Mouse (Mus musculus): ENCODE measurements around the gene Fancc. TPM values are rescaled to one million over a fixed set of nuclear protein-coding genes. Genes with fewer than 3 reads are reported as not detected.

The Fancc gene
- polyA plus RNA-seq, 1 experiment from 2014 or later = 15.8 TPM

DNA sequence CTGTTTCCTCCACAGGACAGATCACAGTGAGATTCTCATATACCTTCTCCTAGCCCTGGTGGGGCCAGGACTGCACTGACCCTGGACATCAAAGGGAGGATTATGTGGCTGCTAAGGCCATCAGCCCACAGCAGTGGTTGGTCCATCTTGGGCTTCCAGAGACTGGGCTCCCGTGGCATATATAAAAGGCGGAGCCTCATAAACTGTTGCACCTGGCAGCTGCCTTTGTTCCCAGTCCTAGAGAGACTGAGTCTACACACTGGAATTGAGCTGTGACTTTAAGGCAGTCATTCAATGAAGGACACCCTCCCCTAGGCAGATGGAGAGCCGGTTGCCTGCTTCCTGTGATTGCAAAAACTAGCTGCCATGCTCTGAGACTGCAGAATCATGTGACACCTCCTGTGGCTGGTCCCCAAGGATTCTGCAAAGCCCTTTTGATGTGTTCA is 195.3 kb downstream of the Fancc start:
- Histone ChIP-seq H3K4me1 (peaks cover 12% of the 10 kb centered on the region), H3K27me3 (ENCODE audit: insufficient read depth, poor library complexity, severe bottlenecking) (no peaks in the 10 kb centered on the region), H3K9me3 (no peaks in the 10 kb centered on the region), H3K36me3 (peaks cover 87% of the 10 kb centered on the region), H3K4me3 (no peak overlapping the region), H3K27ac (no peak overlapping the region)
- 68% methylated on average over 3 of the region's 3 CpGs for WGBS
- no peak for DNase-seq (ENCODE audit: low spot score)

DNA sequence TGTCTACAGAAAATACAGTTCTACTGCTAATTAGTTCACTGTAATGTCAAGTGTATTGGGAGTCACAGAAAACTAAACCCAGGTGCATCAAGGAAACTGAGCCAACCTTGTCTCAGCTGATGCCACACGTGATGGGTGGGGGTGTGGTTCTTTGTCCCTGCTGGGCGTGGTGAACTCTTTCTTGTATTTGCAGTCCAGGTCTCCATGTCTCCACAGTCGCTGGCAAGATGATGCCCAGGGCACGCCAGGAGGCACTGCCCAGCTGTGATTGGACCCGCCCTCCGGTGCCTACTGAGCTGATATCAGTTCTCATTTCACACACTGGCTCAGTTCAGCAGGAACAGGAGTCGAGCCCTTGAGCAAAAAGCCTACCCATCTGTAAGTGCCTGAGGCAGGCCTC is 196.1 kb downstream of the Fancc start:
- H3K4me1 ChIP-seq = peaks cover 12% of the 10 kb centered on the region
- DNase-seq (ENCODE audit: low spot score) = no peak
- H3K27ac ChIP-seq = no peak overlapping the region
- H3K4me3 ChIP-seq = no peak overlapping the region
- WGBS = 81% methylated on average over 7 of the region's 7 CpGs
- peaks cover 95% of the 10 kb centered on the region for H3K36me3 ChIP-seq
- no peaks in the 10 kb centered on the region for H3K27me3 ChIP-seq (ENCODE audit: insufficient read depth, poor library complexity, severe bottlenecking)
- H3K9me3 ChIP-seq = no peaks in the 10 kb centered on the region

DNA sequence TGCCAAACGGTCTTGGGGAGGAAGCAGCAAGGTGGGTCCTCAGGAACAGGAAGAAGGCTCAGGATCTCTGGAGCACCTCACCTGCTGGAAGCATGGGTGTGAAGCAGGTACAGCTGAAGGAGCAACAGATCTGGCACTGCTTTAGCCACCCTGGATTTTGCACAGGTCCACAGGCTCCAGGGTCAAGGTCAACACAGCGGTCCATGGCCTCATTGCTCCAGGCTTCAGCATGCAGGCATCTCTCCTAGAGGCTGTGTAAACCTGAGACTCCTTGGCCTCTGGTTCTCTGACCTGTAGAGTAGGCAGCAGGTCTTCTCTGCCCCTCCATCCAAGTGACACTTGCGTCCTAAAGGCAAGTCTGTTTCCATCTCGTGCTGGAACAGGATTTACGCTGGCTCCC is 198.1 kb downstream of the Fancc start:
- Histone ChIP-seq H3K4me1 (peaks cover 17% of the 10 kb centered on the region), H3K9me3 (no peaks in the 10 kb centered on the region), H3K4me3 (no peak overlapping the region), H3K27ac (no peak overlapping the region), H3K36me3 (peaks cover 85% of the 10 kb centered on the region), H3K27me3 (ENCODE audit: insufficient read depth, poor library complexity, severe bottlenecking) (no peaks in the 10 kb centered on the region)
- WGBS = 89% methylated on average over 5 of the region's 5 CpGs
- no peak for DNase-seq (ENCODE audit: low spot score)

DNA sequence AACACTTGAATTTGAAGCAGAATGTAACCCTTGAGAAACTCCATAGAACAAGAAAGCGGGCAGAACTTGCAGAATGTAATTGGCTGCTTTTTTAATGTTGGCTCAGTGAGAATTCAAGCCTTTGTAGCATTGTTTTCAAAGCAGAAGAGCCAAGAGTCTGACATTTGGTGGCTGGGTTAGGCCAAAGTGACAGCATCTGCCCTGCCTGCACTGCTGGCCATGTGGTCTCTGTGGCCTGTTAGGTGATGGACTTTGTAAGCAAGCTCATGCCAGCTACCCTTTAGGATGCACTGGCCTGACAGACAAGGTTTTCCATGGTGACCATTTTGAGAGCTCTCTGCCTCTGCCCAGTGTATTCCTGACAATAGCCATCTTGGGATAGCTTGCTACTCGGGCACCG is 199.1 kb downstream of the Fancc start:
- peaks cover 75% of the 10 kb centered on the region for H3K36me3 ChIP-seq
- DNase-seq (ENCODE audit: low spot score) = no peak
- 96% methylated on average over 3 of the region's 3 CpGs for WGBS
- no peaks in the 10 kb centered on the region for H3K27me3 ChIP-seq (ENCODE audit: insufficient read depth, poor library complexity, severe bottlenecking)
- H3K4me3 ChIP-seq = no peak overlapping the region
- peaks cover 16% of the 10 kb centered on the region for H3K4me1 ChIP-seq
- no peaks in the 10 kb centered on the region for H3K9me3 ChIP-seq
- H3K27ac ChIP-seq = no peak overlapping the region

DNA sequence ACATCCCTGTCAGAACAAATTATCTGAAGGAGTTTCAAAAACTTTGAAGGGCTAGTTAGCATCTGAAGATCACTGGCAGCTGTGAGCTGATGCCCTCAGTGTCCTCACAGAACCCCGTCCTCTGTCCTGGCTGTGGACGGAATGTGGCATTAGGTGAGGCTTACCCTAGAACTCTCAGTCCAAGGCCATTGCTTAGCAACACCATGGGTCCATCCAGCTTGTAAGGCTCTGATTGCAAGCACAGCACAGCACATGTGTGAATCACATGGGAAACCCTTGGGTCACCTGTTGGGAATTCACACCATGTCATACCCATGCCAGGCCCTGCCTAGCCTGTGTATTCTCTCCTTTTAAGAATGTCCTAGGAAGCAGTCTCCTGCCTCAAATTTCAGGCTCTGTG is 200.1 kb downstream of the Fancc start:
- Histone ChIP-seq H3K4me3 (no peak overlapping the region), H3K27ac (no peak overlapping the region), H3K4me1 (peaks cover 18% of the 10 kb centered on the region), H3K27me3 (ENCODE audit: insufficient read depth, poor library complexity, severe bottlenecking) (no peaks in the 10 kb centered on the region), H3K36me3 (peaks cover 66% of the 10 kb centered on the region), H3K9me3 (no peaks in the 10 kb centered on the region)
- DNase-seq (ENCODE audit: low spot score) = no peak
- 90% methylated on average over 2 of the region's 2 CpGs for WGBS

DNA sequence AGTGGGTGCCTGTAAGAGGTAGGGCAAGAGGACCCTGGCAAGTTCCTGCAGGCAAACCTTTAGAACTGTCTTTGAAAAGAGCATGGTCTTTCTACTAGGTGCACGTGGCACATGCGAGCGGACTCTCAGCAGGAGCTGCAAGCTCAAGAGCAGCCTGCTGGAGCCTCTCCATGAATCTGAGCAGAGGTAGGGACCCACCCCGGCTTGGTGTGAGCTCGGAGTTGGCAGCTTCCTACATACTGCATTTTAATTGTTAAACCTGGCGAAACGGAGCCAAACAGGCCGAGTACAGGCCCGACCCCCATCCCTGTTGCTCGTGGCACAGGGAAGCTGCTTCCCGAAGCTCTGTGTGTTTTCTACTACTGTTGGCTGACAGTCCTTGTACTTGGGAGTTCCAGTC is 200.8 kb downstream of the Fancc start:
- Histone ChIP-seq H3K4me1 (peaks cover 19% of the 10 kb centered on the region), H3K9me3 (no peaks in the 10 kb centered on the region), H3K36me3 (peaks cover 59% of the 10 kb centered on the region), H3K27ac (no peak overlapping the region), H3K27me3 (ENCODE audit: insufficient read depth, poor library complexity, severe bottlenecking) (no peaks in the 10 kb centered on the region), H3K4me3 (no peak overlapping the region)
- no peak for DNase-seq (ENCODE audit: low spot score)
- 91% methylated on average over 11 of the region's 11 CpGs for WGBS

DNA sequence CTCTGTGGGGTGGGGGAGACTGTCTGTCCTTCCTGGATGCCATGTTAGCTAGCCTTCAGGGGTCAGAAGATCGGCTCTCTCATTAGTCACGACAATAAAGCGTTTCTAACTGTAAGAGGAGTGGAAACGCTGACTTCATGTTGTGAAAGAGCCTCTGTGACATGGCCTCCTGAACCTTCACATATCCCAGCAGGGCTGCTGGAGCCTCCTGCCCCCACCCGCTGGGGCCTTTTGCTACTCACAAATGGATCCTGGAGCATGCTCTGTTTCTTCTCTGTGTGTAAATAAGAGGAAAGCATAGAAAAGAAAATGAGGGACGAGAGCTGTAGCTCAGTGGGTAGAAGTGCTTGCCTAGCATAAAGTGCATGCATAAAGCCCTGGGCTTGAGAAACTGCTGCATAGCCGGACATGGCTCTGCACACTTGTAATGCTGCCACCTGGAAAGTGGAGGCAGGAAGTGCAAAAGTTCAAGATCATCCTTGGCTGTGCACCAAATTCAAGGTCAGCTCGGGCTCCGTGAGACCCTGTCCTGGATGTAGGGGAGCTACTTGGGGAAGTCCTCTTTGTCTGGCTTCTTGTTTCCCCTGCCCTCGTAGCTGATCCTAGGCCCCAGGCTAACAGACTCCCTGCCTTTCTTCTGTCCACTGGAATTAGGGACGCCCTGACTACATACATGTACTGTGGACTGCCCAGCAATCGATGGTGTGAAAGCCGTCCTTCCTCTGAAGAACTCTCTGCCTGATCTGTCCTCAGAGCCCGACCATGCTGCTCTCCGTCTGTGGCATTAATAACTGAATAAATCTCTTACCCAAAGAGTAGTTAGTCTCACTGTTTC is 202.5 kb downstream of the Fancc start:
- no peak overlapping the region for H3K4me3 ChIP-seq
- peaks cover 19% of the 10 kb centered on the region for H3K4me1 ChIP-seq
- H3K9me3 ChIP-seq = no peaks in the 10 kb centered on the region
- no peaks in the 10 kb centered on the region for H3K27me3 ChIP-seq (ENCODE audit: insufficient read depth, poor library complexity, severe bottlenecking)
- no peak for DNase-seq (ENCODE audit: low spot score)
- peak overlapping the region; percentile 64 for H3K27ac ChIP-seq
- peaks cover 59% of the 10 kb centered on the region for H3K36me3 ChIP-seq
- 42% methylated on average over 15 of the region's 15 CpGs for WGBS

DNA sequence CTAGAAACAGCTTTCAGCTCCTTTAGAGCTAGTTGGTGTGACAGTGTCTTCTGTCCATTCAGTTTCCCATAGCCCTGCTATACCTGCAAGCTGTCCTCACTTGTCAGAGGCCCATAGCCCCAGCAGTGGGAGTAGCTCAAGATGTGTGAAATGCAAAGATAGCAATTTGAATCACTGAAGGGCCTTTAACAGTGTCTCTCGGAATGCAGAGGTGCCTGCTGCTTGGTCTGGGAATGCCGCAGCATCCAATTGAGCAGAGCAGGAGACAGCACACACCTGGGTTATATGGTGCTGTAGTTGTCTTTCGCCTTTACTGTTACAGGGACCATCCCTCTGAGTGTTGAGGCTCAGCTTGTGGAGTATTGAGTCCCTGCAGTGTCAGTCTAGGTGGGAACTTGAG is 203.4 kb downstream of the Fancc start:
- DNase-seq (ENCODE audit: low spot score) = no peak
- Histone ChIP-seq H3K4me3 (no peak overlapping the region), H3K27me3 (ENCODE audit: insufficient read depth, poor library complexity, severe bottlenecking) (no peaks in the 10 kb centered on the region), H3K27ac (peak overlapping the region; percentile 64; the same call in 1 of the 2 replicates), H3K36me3 (peaks cover 58% of the 10 kb centered on the region), H3K4me1 (peaks cover 19% of the 10 kb centered on the region), H3K9me3 (no peaks in the 10 kb centered on the region)
- WGBS = 39% methylated on average over 3 of the region's 3 CpGs

DNA sequence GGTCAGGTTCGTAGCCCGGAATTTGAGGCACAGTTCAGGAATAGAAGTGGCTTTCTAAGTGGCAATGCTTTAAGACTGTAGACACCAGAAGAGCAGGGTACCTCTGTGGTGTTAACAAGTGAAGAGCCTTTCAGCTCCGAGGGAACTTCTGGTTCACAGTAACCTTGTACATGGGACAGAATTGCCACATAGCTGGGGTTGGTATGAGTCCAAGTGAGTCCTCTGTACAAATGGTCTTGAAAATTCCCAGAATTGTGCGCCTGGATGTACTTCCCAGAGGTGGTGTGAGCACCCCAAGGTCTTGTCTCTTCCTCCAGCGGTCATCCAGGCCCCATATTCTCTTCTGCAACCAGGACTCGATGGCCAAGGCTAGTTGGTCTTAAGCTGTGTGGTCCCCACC is 206.1 kb downstream of the Fancc start:
- WGBS = 85% methylated on average over 6 of the region's 6 CpGs
- Histone ChIP-seq H3K4me3 (no peak overlapping the region), H3K27me3 (ENCODE audit: insufficient read depth, poor library complexity, severe bottlenecking) (no peaks in the 10 kb centered on the region), H3K36me3 (peaks cover 59% of the 10 kb centered on the region), H3K9me3 (no peaks in the 10 kb centered on the region), H3K4me1 (peaks cover 19% of the 10 kb centered on the region), H3K27ac (no peak overlapping the region)
- DNase-seq (ENCODE audit: low spot score) = no peak

DNA sequence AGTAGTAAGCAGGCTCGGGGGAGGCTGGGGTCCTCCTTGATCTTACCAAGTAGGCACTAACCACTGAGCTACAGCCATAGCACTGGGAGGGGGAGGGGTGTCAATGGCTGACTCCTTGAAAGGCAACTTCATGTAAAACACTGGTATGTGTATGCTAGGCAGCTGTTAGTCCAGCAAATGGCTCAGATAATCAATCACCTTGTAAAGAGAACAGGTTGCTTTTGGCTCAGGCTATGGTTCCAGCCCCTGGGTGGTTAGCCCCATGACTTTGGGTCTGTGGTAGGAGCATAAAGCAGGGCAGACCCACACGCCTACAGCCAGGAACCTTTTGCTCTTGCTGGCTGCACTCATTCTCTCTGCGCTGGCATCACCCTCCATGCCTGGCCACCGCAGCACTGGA is 207.0 kb downstream of the Fancc start:
- WGBS = 89% methylated on average over 4 of the region's 4 CpGs
- Histone ChIP-seq H3K27me3 (ENCODE audit: insufficient read depth, poor library complexity, severe bottlenecking) (no peaks in the 10 kb centered on the region), H3K9me3 (no peaks in the 10 kb centered on the region), H3K4me1 (peaks cover 19% of the 10 kb centered on the region), H3K36me3 (peaks cover 59% of the 10 kb centered on the region), H3K4me3 (no peak overlapping the region), H3K27ac (no peak overlapping the region)
- no peak for DNase-seq (ENCODE audit: low spot score)

DNA sequence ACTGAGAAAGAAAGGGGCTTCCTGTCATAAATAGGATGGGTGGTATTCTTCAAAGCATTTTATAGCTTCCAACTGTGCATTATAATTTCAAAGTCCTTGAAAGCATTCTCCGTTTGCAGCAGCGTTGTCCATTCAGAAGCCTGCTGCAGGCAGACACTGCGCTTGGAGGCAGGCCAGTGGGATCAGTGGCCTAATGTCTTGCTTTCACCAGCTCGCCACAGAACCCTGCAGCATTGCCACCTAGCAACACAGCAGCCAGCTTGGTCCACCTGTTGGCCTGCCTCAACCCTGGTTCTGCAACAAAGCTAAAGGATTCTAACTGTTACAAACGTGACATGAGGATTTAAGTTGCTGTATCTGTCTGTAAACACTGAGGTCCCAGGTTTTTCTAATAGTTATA is 207.4 kb downstream of the Fancc start:
- 88% methylated on average over 5 of the region's 5 CpGs for WGBS
- Histone ChIP-seq H3K36me3 (peaks cover 63% of the 10 kb centered on the region), H3K27ac (no peak overlapping the region), H3K4me1 (peaks cover 16% of the 10 kb centered on the region), H3K27me3 (ENCODE audit: insufficient read depth, poor library complexity, severe bottlenecking) (no peaks in the 10 kb centered on the region), H3K9me3 (no peaks in the 10 kb centered on the region), H3K4me3 (no peak overlapping the region)
- DNase-seq (ENCODE audit: low spot score) = no peak

DNA sequence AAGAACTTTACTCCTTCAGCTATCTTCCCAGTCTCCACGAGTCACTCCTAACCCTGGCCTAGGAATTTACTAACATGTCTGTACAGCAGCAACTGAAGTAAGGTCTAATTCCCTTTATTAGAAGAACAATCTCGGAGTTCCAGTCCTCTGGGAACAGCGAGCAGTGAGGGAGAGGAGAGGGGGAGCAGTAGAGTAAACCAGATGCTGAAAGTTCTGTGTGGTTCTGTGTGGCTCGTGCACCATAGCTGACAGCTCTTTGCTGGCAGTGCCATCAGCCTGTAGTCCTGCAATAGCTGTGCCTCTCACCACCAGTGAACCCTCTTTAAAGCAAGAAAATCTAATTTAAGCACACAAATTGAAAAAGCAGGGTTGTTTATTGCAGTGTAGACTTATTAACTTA is 207.9 kb downstream of the Fancc start:
- Histone ChIP-seq H3K9me3 (no peaks in the 10 kb centered on the region), H3K27me3 (ENCODE audit: insufficient read depth, poor library complexity, severe bottlenecking) (no peaks in the 10 kb centered on the region), H3K27ac (no peak overlapping the region), H3K36me3 (peaks cover 65% of the 10 kb centered on the region), H3K4me3 (no peak overlapping the region), H3K4me1 (peaks cover 11% of the 10 kb centered on the region)
- WGBS = 73% methylated on average over 4 of the region's 4 CpGs
- no peak for DNase-seq (ENCODE audit: low spot score)

DNA sequence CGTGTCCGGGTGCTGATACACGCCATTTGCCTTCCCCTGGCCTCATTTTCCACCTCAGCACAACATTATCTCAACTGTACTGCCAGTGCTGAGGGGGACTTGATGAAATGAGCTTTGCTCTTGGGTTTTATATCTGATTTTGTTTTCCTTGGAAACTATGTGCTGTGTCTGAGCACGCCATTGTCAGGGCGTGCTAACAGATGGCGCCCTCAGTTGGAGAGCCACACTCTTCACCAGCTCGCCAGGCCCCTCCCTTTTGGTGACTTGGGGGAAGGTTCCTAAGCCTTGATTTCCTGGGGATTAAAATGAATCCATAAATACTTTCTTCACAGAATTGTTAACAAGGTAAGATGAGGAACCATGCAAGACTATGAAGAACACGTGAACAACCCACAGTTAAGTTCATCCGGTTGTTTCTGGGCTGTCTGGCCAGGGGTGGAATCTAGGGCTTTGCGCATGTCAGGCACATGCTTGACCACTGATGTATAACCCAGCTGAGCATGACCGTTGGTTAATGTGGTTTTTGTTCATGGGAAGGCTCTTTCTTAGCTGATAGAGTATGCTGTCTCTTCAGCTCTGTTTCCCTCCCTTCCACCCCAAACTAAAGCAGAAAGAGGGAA is 210.5 kb downstream of the Fancc start:
- H3K9me3 ChIP-seq = no peaks in the 10 kb centered on the region
- DNase-seq (ENCODE audit: low spot score) = no peak
- H3K4me1 ChIP-seq = peaks cover 3% of the 10 kb centered on the region; the same call in 1 of the 2 replicates
- no peaks in the 10 kb centered on the region for H3K27me3 ChIP-seq (ENCODE audit: insufficient read depth, poor library complexity, severe bottlenecking)
- WGBS = 86% methylated on average over 11 of the region's 11 CpGs
- no peak overlapping the region for H3K4me3 ChIP-seq
- peaks cover 86% of the 10 kb centered on the region for H3K36me3 ChIP-seq
- no peak overlapping the region for H3K27ac ChIP-seq
